Mouse (Mus musculus): ENCODE results near the gene Dusp27. TPM values are rescaled to one million over a fixed set of nuclear protein-coding genes. Genes with fewer than 3 reads are reported as not detected.
"Not testable (repeated sequence)": the region's sequence is repeated elsewhere in the genome, so short reads cannot be mapped to it uniquely, and the experiment has no call there.

Dusp27 gene
- total RNA-seq, 4 experiments from 2014 or later = 0.26 to 0.38 (median 0.35) TPM

- no peak for DNase-seq (ENCODE audit: low spot score in 2 of 2)
These were observed 18.9 kb upstream of the Dusp27 start for GRCm38 (mm10) chr1:166146626-166147025.

GRCm38 (mm10) chr1:166142369-166142768, 14.6 kb upstream of the Dusp27 start:
- DNase-seq (ENCODE audit: low spot score in 2 of 2) = no peak

GRCm38 (mm10) chr1:166141868-166142267, 14.1 kb upstream of the Dusp27 start:
- DNase-seq (ENCODE audit: low spot score in 2 of 2) = not testable (repeated sequence)

- DNase-seq (ENCODE audit: low spot score in 2 of 2) = no peak
These were observed 12.0 kb upstream of the Dusp27 start for GRCm38 (mm10) chr1:166139620-166140184.

- no peak for DNase-seq (ENCODE audit: low spot score in 2 of 2)
These were observed 11.4 kb upstream of the Dusp27 start for GRCm38 (mm10) chr1:166139113-166139512.

- no peak for DNase-seq (ENCODE audit: low spot score in 2 of 2)
These were observed 10.4 kb upstream of the Dusp27 start for GRCm38 (mm10) chr1:166138136-166138535.

GRCm38 (mm10) chr1:166137244-166137938, 9.7 kb upstream of the Dusp27 start:
- DNase-seq (ENCODE audit: low spot score in 2 of 2) = no peak

GRCm38 (mm10) chr1:166135091-166135740, 7.5 kb upstream of the Dusp27 start:
- DNase-seq (ENCODE audit: low spot score in 2 of 2) = no peak

- DNase-seq (ENCODE audit: low spot score in 2 of 2) = no peak
These were observed 4.6 kb upstream of the Dusp27 start for GRCm38 (mm10) chr1:166132367-166132766.

- no peak for DNase-seq (ENCODE audit: low spot score in 2 of 2)
These were observed 2.6 kb upstream of the Dusp27 start, which contains the start of gene Gpa33 for GRCm38 (mm10) chr1:166130224-166130860. Gene Gpa33 (plus strand): TSS chr1:166130238.

- no peak for DNase-seq (ENCODE audit: low spot score in 2 of 2)
These were observed 829 bp upstream of the Dusp27 start for GRCm38 (mm10) chr1:166128551-166128950.

GRCm38 (mm10) chr1:166126795-166127194, 927 bp downstream of the Dusp27 start:
- no peak for DNase-seq (ENCODE audit: low spot score in 2 of 2)

GRCm38 (mm10) chr1:166126290-166126689, 1.4 kb downstream of the Dusp27 start:
- no peak for DNase-seq (ENCODE audit: low spot score in 2 of 2)

- DNase-seq (ENCODE audit: low spot score in 2 of 2) = no peak
These were observed 2.7 kb downstream of the Dusp27 start for GRCm38 (mm10) chr1:166124932-166125593.

GRCm38 (mm10) chr1:166123751-166124150, 4.0 kb downstream of the Dusp27 start:
- DNase-seq (ENCODE audit: low spot score in 2 of 2) = no peak

GRCm38 (mm10) chr1:166123045-166123444, 4.7 kb downstream of the Dusp27 start:
- no peak for DNase-seq (ENCODE audit: low spot score in 2 of 2)

GRCm38 (mm10) chr1:166122114-166122513, 5.6 kb downstream of the Dusp27 start:
- DNase-seq (ENCODE audit: low spot score in 2 of 2) = no peak

GRCm38 (mm10) chr1:166117866-166118639, 9.7 kb downstream of the Dusp27 start:
- no peak for DNase-seq (ENCODE audit: low spot score in 2 of 2)

- no peak for DNase-seq (ENCODE audit: low spot score in 2 of 2)
These were observed 12.0 kb downstream of the Dusp27 start for GRCm38 (mm10) chr1:166115719-166116118.

GRCm38 (mm10) chr1:166114986-166115385, 12.7 kb downstream of the Dusp27 start:
- DNase-seq (ENCODE audit: low spot score in 2 of 2) = no peak

- DNase-seq (ENCODE audit: low spot score in 2 of 2) = no peak
These were observed 22.3 kb downstream of the Dusp27 start for GRCm38 (mm10) chr1:166105464-166105863.

Data from left cerebral cortex, adult 8-10 months (tissue).